12 mouse cellular contexts compared by ENCODE assay signal in genomic region chr2:168654983-168655669, GRCm38 (mm10). TPM values are rescaled to one million over a fixed set of nuclear protein-coding genes. Genes with fewer than 3 reads are reported as not detected.
A peak's percentile ranks its signal among the peaks of the same experiment; 100 is the strongest.
DNase-seq lines count a peak whose midpoint lies in the region; ATAC-seq lines count a peak whose summit lies in the region.
"Had no signal": no experiment of that assay in that cellular context is flagged by ENCODE, and none has a peak within 500 bp of the region (broad histone marks: within the 10 kb centered on the region; RNA-seq: fewer than 3 reads in every experiment).

No protein-coding gene starts in this region.

- H3K36me3 ChIP-seq in hindbrain, embryonic 10.5 days = peaks cover 21% of the 10 kb centered on the region
- H3K36me3 ChIP-seq in hindbrain, embryonic 16.5 days (ENCODE audit: control insufficient read depth, insufficient read depth, low read length) = peaks cover 16% of the 10 kb centered on the region
- peaks cover 61% of the 10 kb centered on the region for H3K36me3 ChIP-seq in midbrain, embryonic 14.5 days (ENCODE audit: control insufficient read depth, insufficient read depth, low read length)
- no peaks in the 10 kb centered on the region for H3K36me3 ChIP-seq in midbrain, embryonic 11.5 days (ENCODE audit: control insufficient read depth, insufficient read depth, low read length)
- peaks cover 43% of the 10 kb centered on the region for H3K36me3 ChIP-seq in forebrain, embryonic 15.5 days

- H3K4me3 ChIP-seq in hindbrain, embryonic 10.5 days = no peak overlapping the region
- no peak overlapping the region for H3K4me3 ChIP-seq in hindbrain, embryonic 16.5 days (ENCODE audit: low read length)
- H3K4me3 ChIP-seq in midbrain, embryonic 14.5 days (replicated peaks; ENCODE audit: low read depth, low read length) = no peak overlapping the region
- H3K4me3 ChIP-seq in midbrain, embryonic 11.5 days (ENCODE audit: low read depth, low read length) = no peak overlapping the region
- H3K4me3 ChIP-seq in forebrain, embryonic 15.5 days = no peak overlapping the region
- H3K4me3 ChIP-seq: limb, embryonic 15.5 days; midbrain, embryonic 12.5 days had no signal

- no peaks in the 10 kb centered on the region; the same call in 1 of the 2 replicates for H3K27me3 ChIP-seq in hindbrain, embryonic 10.5 days (ENCODE audit: insufficient read depth, poor library complexity, severe bottlenecking)
- H3K27me3 ChIP-seq in hindbrain, embryonic 16.5 days (replicated peaks; ENCODE audit: control insufficient read depth, insufficient read depth, low read length) = no peaks in the 10 kb centered on the region
- no peaks in the 10 kb centered on the region for H3K27me3 ChIP-seq in midbrain, embryonic 14.5 days (ENCODE audit: control insufficient read depth, insufficient read depth, low read length)
- H3K27me3 ChIP-seq in midbrain, embryonic 11.5 days (ENCODE audit: control insufficient read depth, insufficient read depth, low read length) = no peaks in the 10 kb centered on the region
- H3K27me3 ChIP-seq in forebrain, embryonic 15.5 days = no peaks in the 10 kb centered on the region
- H3K27me3 ChIP-seq: limb, embryonic 15.5 days; midbrain, embryonic 12.5 days had no signal

- peak; percentile 39 for DNase-seq in cerebellum, adult 11 months
- no peak for DNase-seq in cerebellum, adult 11-12 months
- no peak for DNase-seq in hindbrain, embryonic 10.5 days (ENCODE audit: low spot score)
- peak; percentile 20 for DNase-seq in midbrain, embryonic 14.5 days
- DNase-seq in midbrain, embryonic 11.5 days (ENCODE audit: low spot score, missing footprints) = no peak
- DNase-seq: adrenal gland, postnatal 25 days; embryo, embryonic 11 days had no signal

- H3K9me3 ChIP-seq in hindbrain, embryonic 10.5 days = no peaks in the 10 kb centered on the region
- H3K9me3 ChIP-seq in hindbrain, embryonic 16.5 days (ENCODE audit: control insufficient read depth, low read length) = no peaks in the 10 kb centered on the region
- H3K9me3 ChIP-seq in midbrain, embryonic 14.5 days (ENCODE audit: control insufficient read depth, low read length) = no peaks in the 10 kb centered on the region
- no peaks in the 10 kb centered on the region for H3K9me3 ChIP-seq in midbrain, embryonic 11.5 days (ENCODE audit: control insufficient read depth, low read length)
- H3K9me3 ChIP-seq in forebrain, embryonic 15.5 days = no peaks in the 10 kb centered on the region
- H3K9me3 ChIP-seq: limb, embryonic 15.5 days; midbrain, embryonic 12.5 days had no signal

- no peak overlapping the region for H3K4me2 ChIP-seq in hindbrain, embryonic 16.5 days (ENCODE audit: low read length)
- H3K4me2 ChIP-seq in midbrain, embryonic 14.5 days (ENCODE audit: low read length) = no peak overlapping the region
- H3K4me2 ChIP-seq in midbrain, embryonic 11.5 days = no peak overlapping the region
- no peak overlapping the region for H3K4me2 ChIP-seq in forebrain, embryonic 15.5 days (replicated peaks)
- H3K4me2 ChIP-seq: limb, embryonic 15.5 days; midbrain, embryonic 12.5 days had no signal

- no peak for ATAC-seq in hindbrain, embryonic 16.5 days
- no peak for ATAC-seq in midbrain, embryonic 14.5 days (ENCODE audit: low FRiP score, low TSS enrichment)
- ATAC-seq in midbrain, embryonic 11.5 days (ENCODE audit: low FRiP score) = no peak
- ATAC-seq in megakaryocyte, adult 5-6 weeks (ENCODE audit: poor library complexity, severe bottlenecking) = peak; percentile 64
- ATAC-seq in forebrain, embryonic 15.5 days (replicated peaks) = no peak

- peak overlapping the region; percentile 53; the same call in 1 of the 2 replicates for H3K27ac ChIP-seq in hindbrain, embryonic 10.5 days
- no peak overlapping the region for H3K27ac ChIP-seq in hindbrain, embryonic 16.5 days (ENCODE audit: low read depth, low read length)
- no peak overlapping the region for H3K27ac ChIP-seq in midbrain, embryonic 14.5 days (replicated peaks; ENCODE audit: low read depth, low read length)
- no peak overlapping the region for H3K27ac ChIP-seq in midbrain, embryonic 11.5 days (ENCODE audit: low read depth, low read length)
- no peak overlapping the region for H3K27ac ChIP-seq in forebrain, embryonic 15.5 days (replicated peaks)
- H3K27ac ChIP-seq: limb, embryonic 15.5 days; midbrain, embryonic 12.5 days had no signal

- H3K9ac ChIP-seq in hindbrain, embryonic 16.5 days (ENCODE audit: low read depth, low read length) = no peak overlapping the region
- H3K9ac ChIP-seq in midbrain, embryonic 14.5 days (replicated peaks; ENCODE audit: low read length) = no peak overlapping the region
- no peak overlapping the region for H3K9ac ChIP-seq in midbrain, embryonic 11.5 days (ENCODE audit: low read length)
- no peak overlapping the region for H3K9ac ChIP-seq in forebrain, embryonic 15.5 days (replicated peaks)
- H3K9ac ChIP-seq: limb, embryonic 15.5 days; midbrain, embryonic 12.5 days had no signal

- peaks cover 24% of the 10 kb centered on the region for H3K4me1 ChIP-seq in hindbrain, embryonic 10.5 days (replicated peaks)
- no peaks in the 10 kb centered on the region for H3K4me1 ChIP-seq in hindbrain, embryonic 16.5 days (ENCODE audit: control insufficient read depth, insufficient read depth, low read depth, low read length)
- H3K4me1 ChIP-seq in midbrain, embryonic 14.5 days (ENCODE audit: control insufficient read depth, insufficient read depth, low read length) = no peaks in the 10 kb centered on the region
- no peaks in the 10 kb centered on the region for H3K4me1 ChIP-seq in midbrain, embryonic 11.5 days (ENCODE audit: control insufficient read depth, insufficient read depth, low read length)
- H3K4me1 ChIP-seq in forebrain, embryonic 15.5 days = no peaks in the 10 kb centered on the region

- 77% methylated on average over 17 of the region's 17 CpGs for WGBS in hindbrain, embryonic 10.5 days
- 74% methylated on average over 17 of the region's 17 CpGs for WGBS in hindbrain, embryonic 16.5 days
- 79% methylated on average over 17 of the region's 17 CpGs for WGBS in midbrain, embryonic 14.5 days
- WGBS in midbrain, embryonic 11.5 days = 76% methylated on average over 17 of the region's 17 CpGs
- WGBS in forebrain, embryonic 15.5 days = 76% methylated on average over 17 of the region's 17 CpGs

RNA-seq across cellular contexts. Expression of gene Nfatc2, which starts 53.7 kb away (rescaled TPM):
- polyA plus RNA-seq in hindbrain, embryonic 10.5 days (2016; fragmentation: Nextera tagmentation; extraction: Ambion mirVana) = 0.42 and 0.50 TPM in 2 replicates
- polyA plus RNA-seq in hindbrain, embryonic 16.5 days (2015; fragmentation: Nextera tagmentation; extraction: Ambion mirVana) = 5.1 and 6.2 TPM in 2 replicates
- 2.5 and 2.6 TPM in 2 replicates for polyA plus RNA-seq in midbrain, embryonic 14.5 days (2014; fragmentation: Nextera tagmentation; extraction: Ambion mirVana)
- 0.66 and 0.72 TPM in 2 replicates for polyA plus RNA-seq in midbrain, embryonic 11.5 days (2014; fragmentation: Nextera tagmentation; extraction: Ambion mirVana)
- 12.9 and 14.1 TPM in 2 replicates for total RNA-seq in megakaryocyte, adult 5-6 weeks (2015)
- total RNA-seq in megakaryocyte, adult 5-6 weeks (2017) = 3.2 and 6.4 TPM in 2 replicates
- polyA plus RNA-seq in forebrain, embryonic 15.5 days (2015; fragmentation: Nextera tagmentation; extraction: Ambion mirVana) = 1.9 TPM in 2 replicates

Comparison
In these comparisons a context has a peak if more than half of its experiments do, and no peak if none do; other contexts are left out.
1. DNase-seq: peak in cerebellum, adult 11 months (single experiment) and midbrain, embryonic 14.5 days (single experiment); none in cerebellum, adult 11-12 months (single experiment), hindbrain, embryonic 10.5 days (single experiment) and midbrain, embryonic 11.5 days (single experiment).